Mouse (Mus musculus) embryo, embryonic 11 days (tissue): Measurements from ENCODE around the gene Eepd1.
A peak's percentile ranks its signal among the peaks of the same experiment; 100 is the strongest.

Experiments
- DNase-seq: peaks from one replicate; pipeline ENCODE4 v3.0.0-alpha.2; 2015

The Eepd1 gene

DNA sequence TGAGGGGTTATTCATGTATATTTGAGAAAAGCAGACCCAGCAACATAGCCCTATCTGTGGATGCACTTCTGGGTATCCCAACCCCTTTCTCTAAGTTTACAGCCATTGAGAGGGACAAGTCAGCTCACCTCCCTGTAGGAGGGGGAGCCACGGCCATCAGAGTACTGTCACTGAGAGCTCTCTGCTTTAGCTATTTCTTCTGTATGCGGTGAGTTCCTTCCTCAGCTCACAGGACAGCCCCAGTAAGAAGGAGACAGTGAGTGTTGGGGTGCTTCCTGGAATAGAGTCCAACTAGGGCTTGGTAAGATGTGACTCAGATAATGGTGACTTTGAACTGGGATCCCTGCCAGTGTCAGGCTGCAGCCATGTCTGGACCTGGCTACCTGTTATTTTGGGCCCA lies 102.3 kb downstream of the Eepd1 start:
- DNase-seq, result no peak

DNA sequence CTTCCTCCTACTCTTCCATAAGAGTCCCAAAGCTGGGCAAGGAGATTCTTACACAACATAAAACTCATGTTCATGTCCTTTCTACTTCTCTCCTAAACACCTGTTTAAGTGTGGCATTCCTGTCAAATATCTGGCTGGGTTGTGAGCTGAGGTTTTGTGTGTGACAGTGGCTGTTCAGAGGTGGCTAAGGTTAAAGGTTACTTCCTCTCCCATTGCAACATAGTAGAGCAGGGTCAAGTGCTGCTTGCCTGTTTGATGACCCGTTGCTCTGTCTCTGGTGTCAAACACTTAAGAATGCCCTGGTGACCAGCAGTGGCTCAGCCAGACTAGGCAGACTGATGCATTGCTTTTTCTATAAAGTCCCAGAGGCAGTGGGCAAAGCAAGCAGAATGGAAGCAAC lies 104.3 kb downstream of the Eepd1 start:
- no peak for DNase-seq

DNA sequence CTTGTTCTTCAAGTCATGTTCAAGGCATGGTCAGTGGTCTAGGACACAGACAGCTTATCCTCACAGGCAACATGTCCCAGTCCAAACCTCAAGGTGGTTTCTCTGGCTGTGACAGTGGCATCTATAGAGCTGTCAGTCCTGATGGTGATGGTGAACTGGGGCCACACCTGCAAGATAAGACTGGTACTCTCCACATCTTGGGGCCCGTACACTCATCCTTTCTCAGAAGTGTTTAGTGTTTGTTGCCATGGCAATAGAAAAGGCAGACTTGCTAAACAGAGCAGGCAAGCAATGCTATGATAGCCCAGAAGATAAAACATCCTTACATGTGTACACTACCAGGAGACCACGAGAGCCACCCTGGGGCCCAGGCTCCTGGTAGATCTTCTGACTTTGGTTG lies 107.2 kb downstream of the Eepd1 start:
- DNase-seq, result no peak

GRCm38 (mm10) chr9:25590740-25591139 lies 109.4 kb downstream of the Eepd1 start:
- DNase-seq, result no peak

DNA sequence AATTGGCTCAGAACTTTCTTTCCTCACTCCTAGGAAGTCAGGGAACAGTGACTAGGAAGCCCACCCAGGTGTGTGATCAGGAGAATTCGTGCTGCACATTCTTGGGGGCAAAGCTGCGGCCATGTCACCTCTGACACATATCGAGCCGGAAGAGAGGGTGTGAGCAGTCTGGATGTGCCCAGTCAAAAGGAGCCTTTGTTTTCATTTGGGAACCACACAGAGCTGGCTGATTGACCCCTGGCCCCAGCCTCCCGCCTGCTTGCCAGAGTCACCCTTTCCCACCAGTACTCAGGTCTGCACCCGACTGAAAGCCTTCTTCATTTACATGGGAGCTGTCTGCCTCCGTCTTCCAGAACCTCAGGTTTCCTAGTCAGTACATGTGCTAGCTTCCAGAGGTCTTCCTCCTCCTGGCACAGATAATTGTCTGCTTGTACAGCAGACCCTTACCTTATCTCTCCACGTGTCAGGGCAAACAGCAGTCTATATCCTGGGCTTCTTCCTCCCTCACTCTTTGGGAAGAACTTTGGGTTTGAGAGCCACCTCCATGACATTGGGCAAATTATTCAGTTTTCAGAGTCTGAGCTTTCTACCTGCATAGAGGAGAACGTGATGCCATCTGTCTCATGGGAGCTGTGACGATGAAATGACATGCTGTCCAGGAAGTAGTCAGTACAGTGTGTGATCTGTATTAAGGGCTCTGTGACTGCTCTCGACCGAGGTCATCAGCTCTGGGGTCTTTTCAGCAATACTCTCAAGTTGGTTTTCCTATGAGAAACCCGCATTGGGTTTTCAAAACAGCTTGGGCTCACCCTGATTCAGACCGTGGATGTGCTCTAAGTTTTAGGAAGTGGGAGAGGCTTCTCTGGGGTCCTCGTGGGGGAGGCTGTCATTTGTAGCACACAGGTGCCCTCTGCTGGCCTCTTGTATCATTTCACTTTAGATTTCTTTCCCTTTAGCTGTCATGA lies 110.3 kb downstream of the Eepd1 start:
- peak; percentile 84 for DNase-seq

DNA sequence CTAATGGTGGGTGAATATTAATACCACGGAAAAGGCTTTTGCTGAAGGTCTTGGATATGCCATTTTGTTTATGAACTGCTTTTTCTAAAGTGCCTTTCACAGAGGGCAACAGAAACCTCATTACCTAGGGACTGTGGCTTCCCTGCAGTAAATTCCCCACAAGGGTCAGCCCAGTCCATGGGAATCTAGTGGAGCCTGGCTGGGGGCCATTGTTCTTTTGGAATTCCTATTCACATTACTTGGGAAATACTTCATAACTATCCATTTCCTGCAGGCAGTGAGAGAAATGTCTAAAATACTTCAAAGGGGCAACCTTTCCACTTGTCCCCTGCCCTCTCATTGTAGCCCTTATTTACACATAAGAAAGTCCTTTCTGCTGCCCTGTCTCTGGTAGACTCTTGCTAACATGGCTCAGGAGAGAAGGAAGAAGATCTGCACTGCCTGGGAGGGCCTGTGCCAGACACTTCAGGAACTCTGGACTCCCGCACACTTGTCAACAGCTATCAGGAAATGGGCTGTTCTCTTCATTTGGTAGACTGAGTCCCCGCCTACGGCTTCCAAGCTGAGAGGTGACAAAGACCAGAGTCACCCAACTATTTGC lies 111.1 kb downstream of the Eepd1 start:
- DNase-seq, result no peak

GRCm38 (mm10) chr9:25624744-25625143 lies 143.4 kb downstream of the Eepd1 start:
- DNase-seq, result no peak

DNA sequence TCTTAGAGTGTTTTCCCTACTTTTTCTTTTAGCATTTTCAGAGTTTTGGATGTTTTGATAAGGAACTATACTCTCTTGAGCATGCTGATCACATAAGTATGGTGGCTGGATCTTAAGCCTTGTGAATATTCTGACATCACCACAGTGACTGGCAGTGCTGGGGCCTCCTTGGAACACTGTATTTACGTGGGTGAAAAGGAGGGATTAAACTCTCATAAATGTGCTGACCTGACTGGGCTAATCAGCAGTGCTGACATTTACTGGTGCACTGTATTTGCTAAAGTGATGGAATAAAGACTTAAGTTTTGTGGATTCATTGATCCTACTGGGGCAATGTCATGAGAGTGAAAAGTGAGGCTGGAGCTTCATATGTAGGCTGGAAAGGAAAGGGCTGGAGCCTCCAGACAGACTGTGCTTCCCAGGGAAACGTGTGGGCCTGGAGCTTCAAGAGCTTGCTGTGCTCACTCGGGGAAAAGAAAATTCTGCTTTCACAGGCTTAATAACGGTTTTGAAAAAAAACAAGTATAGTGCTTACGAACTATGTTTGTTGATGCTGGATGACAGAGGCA lies 148.3 kb downstream of the Eepd1 start:
- DNase-seq, result no peak
